Mouse (Mus musculus) embryo, embryonic 11.5 days (tissue): ENCODE measurements around the gene Topors.

Experiments
- DNase-seq: peaks from one replicate; pipeline ENCODE4 v3.0.0-alpha.2; 2012; ENCODE audit warnings: low read depth, low spot score

Topors gene

GRCm38 (mm10) chr4:40250984-40251383 is 18.7 kb downstream of the Topors start:
- no peak for DNase-seq

DNA sequence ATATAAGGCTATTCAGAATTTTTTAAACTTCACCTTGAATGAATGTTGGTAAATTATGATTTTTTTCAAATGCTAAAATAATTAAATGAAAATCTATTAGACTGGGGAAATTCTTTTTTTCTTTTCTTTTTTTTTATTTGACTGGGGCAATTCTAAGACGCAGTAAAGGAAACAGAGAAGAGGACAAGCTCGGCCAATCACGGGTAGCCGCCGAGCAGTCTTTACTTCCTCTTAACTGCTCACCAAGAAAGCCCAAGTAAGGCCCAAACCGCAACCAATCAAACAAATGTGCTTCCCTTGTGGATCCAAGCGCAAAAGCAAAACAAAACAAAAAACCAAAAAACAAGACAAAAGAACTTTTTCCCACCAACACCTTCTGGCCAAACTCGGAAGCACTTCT is 25.6 kb downstream of the Topors start:
- no peak for DNase-seq

DNA sequence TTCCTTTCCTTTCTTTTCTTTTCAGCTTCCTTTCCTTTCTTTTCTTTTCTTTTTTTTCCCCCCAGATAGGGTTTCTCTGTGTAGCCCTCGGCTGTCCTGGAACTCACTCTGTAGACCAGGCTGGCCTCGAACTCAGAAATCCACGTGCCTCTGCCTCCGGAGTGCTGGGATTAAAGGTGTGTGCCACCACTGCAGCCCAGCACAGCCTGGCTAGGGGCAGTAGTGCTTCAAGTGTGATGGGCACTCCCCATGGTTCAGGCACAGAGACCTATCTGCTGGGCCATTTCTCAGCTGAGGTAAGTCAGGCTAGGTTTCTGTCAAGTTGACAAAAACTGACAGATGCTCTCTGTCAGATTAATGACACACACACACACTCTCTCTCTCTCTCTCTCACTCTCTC is 26.6 kb downstream of the Topors start:
- DNase-seq, result no peak

GRCm38 (mm10) chr4:40241928-40242327 is 27.7 kb downstream of the Topors start:
- no peak for DNase-seq

DNA sequence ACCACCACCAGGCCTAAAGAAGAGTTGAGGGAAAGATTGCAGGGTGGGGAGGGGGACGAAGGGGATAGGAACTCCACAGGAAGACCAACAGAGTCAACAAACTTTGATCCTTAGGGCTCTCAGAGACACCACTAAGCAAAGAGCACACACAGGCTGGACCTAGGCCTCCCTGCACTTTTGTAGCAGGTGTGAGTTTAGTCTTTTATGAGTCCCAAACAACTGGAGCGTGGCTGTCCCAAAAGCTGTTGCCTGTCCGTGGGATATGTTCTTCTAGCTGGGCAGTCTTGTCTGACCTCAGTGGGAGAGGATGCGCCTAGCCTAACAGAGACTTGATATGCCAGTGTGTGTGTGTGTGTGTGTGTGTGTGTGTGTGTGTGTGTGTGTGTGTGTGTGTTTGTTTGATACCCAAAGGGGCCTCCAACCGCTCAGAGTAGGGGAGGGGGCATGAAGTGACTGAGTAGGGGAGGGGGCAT is 29.3 kb downstream of the Topors start:
- DNase-seq, result peak; percentile 7

GRCm38 (mm10) chr4:40239409-40240271 is 30.0 kb downstream of the Topors start, which contains the start of gene Ddx58:
TSS of gene Ddx58 (minus strand) at chr4:40239828.
- peak; percentile 3 for DNase-seq

- no peak for DNase-seq
Observed at GRCm38 (mm10) chr4:40238483-40239408, 30.9 kb downstream of the Topors start.

GRCm38 (mm10) chr4:40236829-40237228 is 32.8 kb downstream of the Topors start:
- DNase-seq, result no peak

DNA sequence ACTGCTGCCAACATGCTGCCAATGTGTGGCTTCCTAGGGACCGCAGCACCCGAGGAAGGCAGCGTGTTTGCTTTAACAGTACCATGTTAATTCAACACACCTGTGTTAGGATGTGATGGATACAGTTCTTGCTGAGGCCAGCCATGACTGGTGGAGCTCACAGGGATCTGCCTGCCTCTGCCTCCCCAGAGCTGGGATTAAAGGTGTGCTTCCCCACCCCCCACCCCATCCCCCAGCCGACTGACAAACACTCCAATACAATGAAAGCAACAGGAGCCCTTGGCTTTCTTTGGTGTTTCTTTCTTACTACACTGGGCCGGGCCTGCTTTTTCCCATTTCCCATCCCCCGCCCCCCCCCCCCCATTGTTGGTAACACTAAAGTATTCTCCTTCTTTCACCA is 35.4 kb downstream of the Topors start:
- DNase-seq, result no peak

GRCm38 (mm10) chr4:40233062-40233664 is 36.5 kb downstream of the Topors start:
- DNase-seq, result no peak

GRCm38 (mm10) chr4:40229723-40230122 is 39.9 kb downstream of the Topors start:
- DNase-seq, result no peak

DNA sequence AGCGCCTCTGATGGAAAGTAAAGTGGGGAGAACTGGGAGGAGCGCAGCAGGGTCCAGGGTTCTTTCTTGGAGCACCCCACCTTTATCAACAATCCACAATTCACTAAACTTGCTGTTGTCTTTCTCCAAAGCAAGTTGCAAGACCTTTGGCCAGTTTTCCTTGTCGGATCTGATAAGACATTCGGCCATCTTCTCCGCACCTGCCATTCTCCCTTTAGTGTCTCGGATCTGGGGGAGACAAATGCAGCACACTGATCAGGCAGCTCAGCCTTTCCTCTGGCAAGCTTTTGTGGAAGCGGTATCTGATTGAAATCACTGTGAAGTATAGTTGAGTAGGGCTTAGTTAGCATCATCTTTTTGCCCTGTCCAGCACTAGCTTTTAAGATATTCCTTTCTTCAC is 41.8 kb downstream of the Topors start:
- no peak for DNase-seq

GRCm38 (mm10) chr4:40227131-40227530 is 42.5 kb downstream of the Topors start:
- DNase-seq, result no peak

GRCm38 (mm10) chr4:40226095-40226494 is 43.6 kb downstream of the Topors start:
- no peak for DNase-seq

- DNase-seq, result no peak
Observed at GRCm38 (mm10) chr4:40221876-40222585, 47.6 kb downstream of the Topors start.

DNA sequence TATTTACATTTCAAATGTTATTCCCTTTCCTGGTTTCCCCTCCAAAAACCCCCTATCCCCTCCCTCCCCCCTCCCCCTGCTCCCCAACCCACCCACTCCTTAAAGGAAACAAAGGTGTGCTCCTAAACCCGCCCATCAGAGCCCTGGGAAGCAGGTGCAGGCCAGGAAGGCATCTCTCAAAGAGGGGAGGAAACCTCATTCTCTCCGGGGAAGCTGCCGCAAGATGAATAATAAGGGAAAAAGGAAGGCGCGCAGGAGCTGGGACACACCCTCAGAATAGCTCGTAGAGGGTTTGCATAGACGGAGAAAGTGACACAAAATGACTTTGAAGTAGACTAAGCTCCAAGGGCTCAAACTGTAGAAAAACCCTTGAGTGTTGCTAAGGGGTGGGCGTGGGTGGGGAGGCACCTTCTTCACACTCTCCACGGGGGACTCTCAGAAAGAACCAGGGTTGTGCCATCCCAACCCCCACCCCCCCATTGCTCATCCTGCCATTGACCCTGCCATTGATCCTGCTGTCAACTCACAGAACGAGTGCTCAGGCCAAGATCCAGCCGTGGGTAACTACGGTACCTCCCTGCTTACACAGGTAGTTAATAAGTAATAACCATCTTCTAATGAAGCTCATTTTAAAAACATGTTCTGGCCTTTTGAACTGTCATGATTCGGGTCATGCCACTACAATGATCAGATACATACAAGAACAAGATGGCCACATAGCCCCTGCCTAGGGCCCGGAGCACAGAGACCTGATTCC is 48.5 kb downstream of the Topors start:
- DNase-seq, result no peak

DNA sequence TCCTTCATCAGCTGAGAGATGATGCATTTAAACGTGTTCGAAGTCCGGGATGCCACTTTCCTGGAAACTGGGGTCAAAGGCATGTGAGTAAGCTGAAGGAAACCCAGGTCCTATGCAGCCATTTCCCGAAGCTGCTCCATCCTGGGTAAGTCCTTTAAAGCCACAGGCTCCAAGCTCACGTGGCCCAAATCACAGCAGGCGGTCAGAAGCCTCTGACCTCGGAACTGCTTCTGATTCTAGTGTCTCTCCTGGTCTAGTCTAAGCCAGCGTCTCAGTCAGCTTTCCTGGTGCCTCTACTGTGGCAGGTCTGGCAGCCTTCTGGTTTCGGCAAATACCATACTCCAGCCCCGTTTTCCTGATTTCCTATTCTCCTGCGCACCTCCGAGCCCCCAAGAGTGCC is 49.2 kb downstream of the Topors start:
- no peak for DNase-seq

DNA sequence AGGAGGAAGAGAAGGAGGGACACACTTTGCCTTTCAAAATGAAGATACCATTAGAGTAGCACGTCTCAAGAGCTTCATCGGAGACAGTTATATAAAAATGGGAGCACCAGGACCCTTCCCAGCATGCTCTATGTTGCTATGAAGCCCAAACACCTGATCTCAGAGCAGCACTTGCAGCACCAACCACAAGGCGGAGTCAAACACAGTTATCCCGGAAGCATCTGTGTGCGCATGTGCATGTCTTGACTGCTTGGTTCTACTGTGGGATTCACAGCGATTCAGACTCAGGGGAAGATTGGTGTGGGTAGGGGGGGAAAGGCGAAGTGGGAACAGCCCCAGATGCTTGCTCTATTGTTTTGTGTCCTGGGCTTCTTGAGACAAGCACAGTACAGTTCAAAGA is 51.3 kb downstream of the Topors start:
- DNase-seq, result no peak

DNA sequence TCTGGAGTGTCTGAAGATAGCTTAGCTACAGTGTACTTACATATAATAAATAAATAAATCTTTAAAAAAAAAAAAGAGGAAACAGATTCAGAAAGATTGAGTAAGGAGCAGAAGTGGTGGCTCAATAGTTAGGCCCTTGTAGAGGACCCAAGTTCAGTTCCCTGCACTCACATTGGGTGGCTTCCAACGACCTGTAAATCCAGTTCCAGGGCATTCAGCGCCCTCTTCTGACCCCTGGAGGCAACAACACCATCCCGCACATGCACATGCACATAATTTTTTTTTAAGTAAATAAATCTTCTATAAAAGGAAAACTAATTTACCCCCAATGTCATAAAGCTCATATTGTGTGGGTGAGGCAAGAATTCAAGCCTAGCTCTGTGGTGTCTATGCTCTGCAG is 51.7 kb downstream of the Topors start:
- no peak for DNase-seq

GRCm38 (mm10) chr4:40212177-40212576 is 57.5 kb downstream of the Topors start:
- DNase-seq, result no peak
